Mouse (Mus musculus) E14TG2a.4 (cell line): ENCODE results near the gene Xrra1.

Source experiments
- H3K27me3 ChIP-seq: 2 replicates; pipeline ENCODE4 v1.6.1; 2014; ENCODE audit warnings: low read length, control low read depth; ENCODE audit not compliant: insufficient read depth
- H3K36me3 ChIP-seq: 2 replicates; pipeline ENCODE4 v1.6.1; 2014; ENCODE audit warnings: low read length, control low read depth; ENCODE audit not compliant: insufficient read depth
- H3K4me1 ChIP-seq: replicated peaks from 2 replicates; pipeline ENCODE4 v1.6.1; 2014; ENCODE audit warnings: low read depth, low read length, control low read depth
- H3K4me3 ChIP-seq: replicated peaks from 2 replicates; pipeline ENCODE4 v1.5.1; 2014; ENCODE audit warnings: mild to moderate bottlenecking, low read length
- H3K9me3 ChIP-seq: 2 replicates; pipeline ENCODE4 v1.6.1; 2014; ENCODE audit warnings: low read length, control low read depth
- CTCF ChIP-seq: conservative IDR thresholded peaks from 2 replicates; pipeline ENCODE4 v1.5.1; 2014; ENCODE audit warnings: low read length
- NANOG ChIP-seq: IDR thresholded peaks from 2 replicates; pipeline ENCODE4 v1.6.1; 2014; ENCODE audit warnings: borderline replicate concordance, low read length, mixed read lengths
- POU5F1 ChIP-seq: IDR thresholded peaks from 2 replicates; pipeline ENCODE4 v1.6.1; 2014; ENCODE audit warnings: low read length, borderline replicate concordance

Gene Xrra1

DNA sequence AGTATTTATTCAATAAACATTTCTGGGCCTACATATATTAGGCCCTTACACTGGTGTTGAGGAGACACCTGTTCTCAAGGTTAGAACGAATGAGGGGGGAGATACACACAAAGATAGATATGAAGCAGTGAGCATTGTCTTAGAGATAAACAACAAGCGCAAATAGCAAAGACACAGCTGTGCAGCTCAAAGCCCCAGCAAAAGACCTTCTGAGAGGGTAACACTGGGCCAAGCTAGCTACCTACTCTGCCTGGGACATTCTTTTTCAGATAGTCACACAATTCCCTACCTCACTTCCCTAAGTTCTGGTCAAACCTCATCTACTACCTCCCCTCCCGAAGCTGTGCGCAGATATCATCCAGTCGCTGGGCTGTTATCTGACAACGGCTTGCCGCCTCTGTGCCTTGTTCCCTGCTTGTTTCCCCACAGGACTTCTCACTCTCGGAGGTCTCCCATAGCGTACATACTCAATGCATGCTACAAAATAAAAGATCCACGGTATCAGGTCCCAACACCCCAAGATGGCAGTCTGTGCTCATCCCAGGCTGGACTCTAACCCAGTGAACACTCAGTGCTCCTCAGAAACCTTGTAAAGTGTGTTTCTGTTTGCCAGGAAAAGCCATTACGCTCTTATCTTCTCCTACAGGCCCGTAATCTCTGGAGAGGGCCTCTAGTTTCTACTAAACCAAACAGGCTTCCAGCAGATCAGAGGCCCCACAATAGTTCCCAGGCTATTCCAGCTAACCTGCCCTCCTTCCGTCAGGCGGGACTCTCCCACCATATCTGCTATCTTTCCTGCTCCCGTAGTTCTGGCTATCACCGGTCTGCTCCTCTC is 34.0 kb upstream of the Xrra1 start:
- Histone ChIP-seq H3K9me3 (no peaks in the 10 kb centered on the region), H3K27me3 (no peaks in the 10 kb centered on the region), H3K4me1 (peaks cover 22% of the 10 kb centered on the region), H3K4me3 (no peak overlapping the region), H3K36me3 (no peaks in the 10 kb centered on the region)
- TF ChIP-seq NANOG, result no peak
- no peak for TF ChIP-seq CTCF
- TF ChIP-seq POU5F1, result no peak

DNA sequence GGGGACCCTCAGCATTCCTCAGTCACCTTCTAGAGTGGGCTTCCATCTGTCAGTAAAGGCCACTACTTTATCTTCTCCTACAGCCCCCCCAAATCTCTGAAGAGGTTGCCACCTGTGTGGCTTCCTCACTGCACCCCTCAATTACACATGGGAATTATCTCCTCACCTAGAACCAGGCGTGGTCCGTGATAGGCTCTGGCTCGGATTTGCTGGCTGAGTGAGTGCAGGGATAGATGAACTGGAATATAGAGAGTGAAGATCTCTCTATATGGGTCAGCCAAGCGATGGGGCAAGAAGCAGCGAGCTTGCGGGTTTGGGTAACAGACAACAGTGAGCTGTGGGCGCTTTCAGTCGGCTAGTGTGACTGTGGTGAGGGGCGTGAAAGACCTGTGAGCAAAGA is 33.4 kb upstream of the Xrra1 start:
- no peaks in the 10 kb centered on the region for H3K27me3 ChIP-seq
- H3K36me3 ChIP-seq, result no peaks in the 10 kb centered on the region
- peaks cover 22% of the 10 kb centered on the region for H3K4me1 ChIP-seq
- no peak for TF ChIP-seq NANOG
- TF ChIP-seq POU5F1, result no peak
- H3K9me3 ChIP-seq, result no peaks in the 10 kb centered on the region
- no peak overlapping the region for H3K4me3 ChIP-seq

DNA sequence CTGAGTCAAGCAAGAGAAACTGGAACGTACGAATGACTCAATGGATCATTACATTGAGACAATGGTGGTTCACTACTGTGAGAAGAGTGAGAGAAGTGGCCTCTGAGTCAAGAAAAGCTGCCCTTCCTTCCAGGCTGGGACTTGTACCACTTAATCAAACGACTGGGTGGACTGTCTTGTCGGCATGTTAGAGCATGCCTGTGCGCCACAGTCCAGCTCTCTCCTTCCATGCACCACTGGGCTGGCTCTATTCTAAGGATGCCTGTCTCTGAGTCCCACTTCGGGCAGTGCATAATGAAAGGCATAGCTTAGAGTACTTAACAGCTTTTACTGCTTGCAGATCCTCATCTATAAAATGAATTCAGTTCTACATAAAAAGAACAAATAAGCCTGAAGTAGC is 32.8 kb upstream of the Xrra1 start:
- Histone ChIP-seq H3K27me3 (no peaks in the 10 kb centered on the region), H3K36me3 (no peaks in the 10 kb centered on the region), H3K4me1 (peaks cover 22% of the 10 kb centered on the region), H3K9me3 (no peaks in the 10 kb centered on the region), H3K4me3 (no peak overlapping the region)
- no peak for TF ChIP-seq POU5F1
- TF ChIP-seq NANOG, result no peak
- no peak for TF ChIP-seq CTCF

DNA sequence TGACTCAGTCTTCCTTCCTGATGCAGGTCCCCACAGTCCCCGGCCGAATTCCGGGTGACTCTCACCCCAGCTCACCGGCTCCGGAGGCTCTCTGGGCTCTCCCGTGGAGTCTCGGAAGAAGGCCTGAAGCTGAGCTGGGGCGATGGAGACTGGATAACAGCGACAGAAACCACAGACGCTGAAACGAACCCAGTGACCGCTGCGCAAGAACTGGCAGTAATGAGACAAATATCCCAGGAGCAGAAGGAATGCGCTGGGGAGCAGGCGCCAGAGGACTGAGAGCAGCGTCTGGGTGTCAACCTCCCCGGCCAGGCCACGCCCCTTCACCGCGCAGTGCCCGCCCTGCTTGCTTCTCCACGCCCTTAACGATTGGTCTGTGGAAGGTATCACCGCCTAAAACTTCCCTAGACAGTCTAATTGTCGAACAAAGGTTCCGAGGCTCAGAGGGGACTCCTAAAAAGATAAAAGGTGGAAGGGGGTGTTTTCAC is 30.8 kb upstream of the Xrra1 start, which contains the start of gene Neu3:
Gene Neu3, minus strand, starts transcription at position 335 of the 488 bp plus-strand sequence.
- Histone ChIP-seq H3K4me3 (peak within 1 kb of the TSS; percentile 79), H3K36me3 (no peaks in the 10 kb centered on the region), H3K9me3 (no peaks in the 10 kb centered on the region), H3K27me3 (no peaks in the 10 kb centered on the region), H3K4me1 (peaks cover 22% of the 10 kb centered on the region)
- TF ChIP-seq POU5F1 (no peak), CTCF (no peak), NANOG (no peak)

DNA sequence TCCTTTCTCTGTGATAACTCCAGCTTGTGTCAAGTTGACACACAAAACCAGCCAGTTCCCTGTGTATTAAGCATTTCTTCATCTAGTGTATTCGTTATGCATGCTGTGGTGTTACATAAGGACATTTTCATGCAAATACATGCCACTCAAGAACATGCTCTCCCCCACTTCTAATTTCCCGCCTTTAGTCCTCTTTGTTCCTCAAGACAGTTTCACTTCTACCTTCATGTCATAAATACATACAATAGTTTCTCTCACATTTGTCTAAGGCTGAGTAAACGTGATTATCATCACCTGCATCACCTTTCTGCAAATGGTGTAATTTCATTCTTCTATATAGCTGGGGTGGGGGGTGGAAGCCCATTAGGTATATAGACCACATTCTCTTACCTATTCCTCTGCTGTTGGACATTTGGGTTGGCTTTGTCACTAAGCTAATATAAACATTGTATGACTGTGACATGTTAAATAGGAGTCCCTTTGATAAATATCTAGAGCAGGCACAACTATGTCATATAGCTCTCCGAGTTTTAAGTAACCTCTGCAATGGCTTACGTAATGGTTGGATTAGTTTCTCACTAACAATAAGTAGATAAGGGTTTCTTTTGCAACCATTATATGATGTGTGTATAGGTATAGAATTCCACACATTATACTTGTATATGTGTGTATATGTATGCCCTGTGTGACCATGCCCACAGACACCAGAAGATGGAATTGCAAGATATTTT is 25.6 kb upstream of the Xrra1 start:
- H3K36me3 ChIP-seq, result peaks cover 18% of the 10 kb centered on the region
- H3K4me3 ChIP-seq, result no peak overlapping the region
- H3K9me3 ChIP-seq, result no peaks in the 10 kb centered on the region
- no peaks in the 10 kb centered on the region for H3K27me3 ChIP-seq
- no peak for TF ChIP-seq POU5F1
- no peak for TF ChIP-seq CTCF
- TF ChIP-seq NANOG, result no peak
- H3K4me1 ChIP-seq, result peaks cover 9% of the 10 kb centered on the region

DNA sequence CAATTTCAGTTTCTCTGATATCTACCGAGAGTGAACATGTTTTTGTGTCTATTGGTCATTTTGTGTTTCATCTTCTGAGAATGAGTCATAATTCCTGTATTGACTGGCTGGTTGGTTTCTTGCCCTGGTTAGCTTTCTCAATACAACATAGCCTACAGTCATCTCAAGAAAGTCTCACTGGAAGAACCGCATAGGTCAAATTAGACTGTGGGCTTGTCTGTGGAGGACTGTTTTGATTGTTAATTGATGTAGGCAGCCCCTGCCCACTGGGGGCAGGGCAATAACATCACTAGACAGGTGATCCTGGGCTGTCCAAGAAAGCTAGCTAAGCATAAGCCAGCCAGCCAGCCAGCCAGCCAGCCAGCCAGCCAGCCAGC is 25.1 kb upstream of the Xrra1 start:
- TF ChIP-seq CTCF (no peak), NANOG (no peak), POU5F1 (no peak)
- Histone ChIP-seq H3K4me1 (peaks cover 3% of the 10 kb centered on the region; the same call in 1 of the 2 replicates), H3K9me3 (no peaks in the 10 kb centered on the region), H3K4me3 (no peak overlapping the region), H3K27me3 (no peaks in the 10 kb centered on the region), H3K36me3 (peaks cover 24% of the 10 kb centered on the region)

DNA sequence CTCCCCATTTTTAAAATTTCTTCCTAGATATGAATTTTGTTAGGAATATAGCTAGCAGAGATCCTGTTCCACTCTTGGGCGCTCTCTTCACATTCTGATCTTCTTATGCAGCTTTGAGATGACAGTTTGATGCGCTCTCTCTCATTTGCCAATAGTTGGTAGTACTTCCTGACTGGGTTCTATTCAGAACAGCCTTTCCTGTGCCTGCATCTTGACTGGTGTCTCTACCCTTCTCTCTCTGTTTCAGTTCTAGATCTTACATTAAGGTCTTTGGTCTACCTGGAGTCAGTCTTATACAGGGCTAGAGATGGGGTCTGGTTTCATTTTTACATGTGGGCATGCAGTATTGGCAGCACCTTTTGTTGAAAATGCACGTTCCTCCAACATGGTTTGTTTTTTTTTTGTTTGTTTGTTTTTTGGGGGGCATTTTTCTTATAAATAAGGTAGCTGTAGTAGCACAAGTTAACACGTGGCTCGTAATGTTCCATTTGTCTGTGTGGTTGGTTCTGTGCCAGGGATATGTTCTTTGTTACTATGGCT is 24.5 kb upstream of the Xrra1 start:
- no peaks in the 10 kb centered on the region for H3K27me3 ChIP-seq
- H3K4me1 ChIP-seq, result peaks cover 3% of the 10 kb centered on the region; the same call in 1 of the 2 replicates
- H3K9me3 ChIP-seq, result no peaks in the 10 kb centered on the region
- peaks cover 29% of the 10 kb centered on the region for H3K36me3 ChIP-seq
- H3K4me3 ChIP-seq, result no peak overlapping the region
- TF ChIP-seq NANOG (no peak), POU5F1 (no peak), CTCF (no peak)

DNA sequence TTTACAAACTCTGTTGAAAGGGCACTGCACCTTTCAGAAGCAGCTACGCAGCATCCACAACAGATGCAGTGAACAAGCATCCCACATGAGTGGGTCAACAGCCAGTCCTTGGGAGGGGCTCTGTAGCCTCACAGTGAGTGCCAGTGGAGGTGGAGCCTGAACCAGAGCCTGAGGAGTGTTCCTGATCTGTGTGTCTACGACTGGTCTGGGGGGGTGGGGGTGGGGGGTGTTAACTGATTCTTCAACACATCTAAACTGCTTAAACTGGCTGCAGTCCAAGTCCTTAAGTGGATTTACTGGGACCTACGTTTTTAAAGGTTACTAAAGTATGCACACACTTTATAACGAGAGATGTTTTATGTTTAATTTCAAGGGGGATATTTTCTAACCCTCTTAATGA is 22.1 kb upstream of the Xrra1 start:
- Histone ChIP-seq H3K4me1 (peaks cover 3% of the 10 kb centered on the region; the same call in 1 of the 2 replicates), H3K4me3 (no peak overlapping the region), H3K9me3 (no peaks in the 10 kb centered on the region), H3K27me3 (no peaks in the 10 kb centered on the region), H3K36me3 (peaks cover 53% of the 10 kb centered on the region)
- no peak for TF ChIP-seq NANOG
- no peak for TF ChIP-seq POU5F1
- TF ChIP-seq CTCF, result no peak
